Mouse (Mus musculus) MEL (cell line): ENCODE measurements around the gene Ccz1.

Source experiments
- CTCF ChIP-seq, 3 experiments: IDR thresholded peaks in 2 of 3; conservative IDR thresholded peaks in 1 of 3; 2 replicates each; pipeline ENCODE4 v1.5.1; 2011 to 2012; ENCODE audit warnings: low read length in 3 of 3, low read depth in 2 of 3, mild to moderate bottlenecking in 2 of 3, improper control_type of control experiment in 1 of 3, inconsistent platforms in 1 of 3, mixed read lengths in 1 of 3, moderate library complexity in 1 of 3; ENCODE audit not compliant: control insufficient read depth in 1 of 3, insufficient read depth in 1 of 3, poor library complexity in 1 of 3, severe bottlenecking in 1 of 3
- EP300 ChIP-seq, 2 experiments: IDR thresholded peaks; 2 replicates each; pipeline ENCODE4 v1.6.1; 2011; ENCODE audit warnings: improper control_type of control experiment in 2 of 2, low read length in 2 of 2, low read depth in 1 of 2, mild to moderate bottlenecking in 1 of 2
- GATA1 ChIP-seq: IDR thresholded peaks from 2 replicates; pipeline ENCODE4 v1.6.1; 2011; ENCODE audit warnings: low read depth, low read length, improper control_type of control experiment
- NELFE ChIP-seq: IDR thresholded peaks from 2 replicates; pipeline ENCODE4 v1.6.1; 2011; ENCODE audit warnings: low read depth, low read length, improper control_type of control experiment
- NRF1 ChIP-seq: IDR thresholded peaks from 2 replicates; pipeline ENCODE4 v1.6.1; 2014; ENCODE audit warnings: low read depth, mild to moderate bottlenecking, inconsistent platforms, low read length, improper control_type of control experiment, moderate library complexity; ENCODE audit not compliant: poor library complexity, insufficient read depth, severe bottlenecking
- POLR2A ChIP-seq, 2 experiments: IDR thresholded peaks; 2 replicates each; pipeline ENCODE4 v1.6.1; 2011 to 2012; ENCODE audit warnings: low read length in 2 of 2, mild to moderate bottlenecking in 2 of 2, control low read depth in 1 of 2, improper control_type of control experiment in 1 of 2, low read depth in 1 of 2, moderate library complexity in 1 of 2; ENCODE audit not compliant: control insufficient read depth in 1 of 2, insufficient read depth in 1 of 2, poor library complexity in 1 of 2
- RAD21 ChIP-seq: IDR thresholded peaks from 2 replicates; pipeline ENCODE4 v1.6.1; 2011; ENCODE audit warnings: mild to moderate bottlenecking, low read depth, low read length, improper control_type of control experiment
- SIN3A ChIP-seq: IDR thresholded peaks from 2 replicates; pipeline ENCODE4 v1.6.1; 2012; ENCODE audit warnings: low read length, improper control_type of control experiment, inconsistent platforms
- TCF12 ChIP-seq: IDR thresholded peaks from 2 replicates; pipeline ENCODE4 v1.6.1; 2014; ENCODE audit warnings: low read depth, mild to moderate bottlenecking, inconsistent platforms, low read length, improper control_type of control experiment, moderate library complexity

GRCm38 (mm10) chr5:143974931-143975630, 39.6 kb downstream of the Ccz1 start:
- TF ChIP-seq EP300 (IDR thresholded peaks at IDR 0.05; ENCODE audit: low read depth in 1 of 2, low read length in 2 of 2) (no peak), NELFE (no peak), NRF1 (no peak), POLR2A (IDR thresholded peaks at IDR 0.05; ENCODE audit: control insufficient read depth in 1 of 2, insufficient read depth in 1 of 2, low read depth in 1 of 2, low read length in 2 of 2, poor library complexity in 1 of 2) (no peak), CTCF (IDR thresholded peaks at IDR 0.05 in 2 of 3, conservative IDR thresholded peaks at IDR 0.05 in 1 of 3; ENCODE audit: control insufficient read depth in 1 of 3, insufficient read depth in 1 of 3, low read depth in 2 of 3, low read length in 3 of 3, poor library complexity in 1 of 3, severe bottlenecking in 1 of 3) (peak; percentile 84 to 95 (median 94)), GATA1 (no peak), TCF12 (no peak), RAD21 (peak; percentile 72), SIN3A (no peak)
